Mouse (Mus musculus): Measurements from ENCODE around the gene Castor1. TPM values are rescaled to one million over a fixed set of nuclear protein-coding genes. Genes with fewer than 3 reads are reported as not detected.

Castor1 gene
- total and polyA plus RNA-seq, 3 experiments, result 4.7 to 23.7 (median 13.0) TPM

GRCm38 (mm10) chr11:4229841-4230240 lies 11.8 kb downstream of the Castor1 start:
- Histone ChIP-seq H3K9ac (ENCODE audit: insufficient read depth, low read depth) (no peak overlapping the region), H3K27me3 (replicated peaks) (no peaks in the 10 kb centered on the region), H3K9me3 (replicated peaks; ENCODE audit: low read length) (no peaks in the 10 kb centered on the region), H3K4me2 (ENCODE audit: insufficient read depth, low read depth, poor library complexity, severe bottlenecking) (no peak overlapping the region), H3K27ac (ENCODE audit: insufficient read depth, low read depth) (no peak overlapping the region), H3K36me3 (replicated peaks in 1 of 2; ENCODE audit: control insufficient read depth in 1 of 2, insufficient read depth in 1 of 2, low read length in 1 of 2) (peaks cover 3 to 46% of the 10 kb centered on the region in 2 experiments), H3K4me3 (replicated peaks in 1 of 3; ENCODE audit: low read depth in 2 of 3, low read length in 2 of 3, poor library complexity in 1 of 3) (no peak overlapping the region), H3K4me1 (ENCODE audit: control insufficient read depth in 1 of 2, insufficient read depth in 2 of 2) (peaks cover 3 to 23% of the 10 kb centered on the region in 2 experiments; a peak in 3 of 4 replicates), H3K79me2 (replicated peaks; ENCODE audit: control insufficient read depth, extremely low read depth, insufficient read depth, poor library complexity, severe bottlenecking) (no peaks in the 10 kb centered on the region)
- dilution Hi-C loops (cut with MboI; ENCODE audit: extremely low pct_ligation_motif_present, extremely low pct_unique_long_range_greater_than_20kb, low sequenced_read_pairs), result no loop called here
- TF ChIP-seq CHD2 (IDR thresholded peaks at IDR 0.05; ENCODE audit: low read length) (no peak), ZC3H11A (IDR thresholded peaks at IDR 0.05; ENCODE audit: low read depth, low read length) (no peak), MAZ (IDR thresholded peaks at IDR 0.05; ENCODE audit: low read depth, low read length) (no peak), ETS1 (conservative IDR thresholded peaks at IDR 0.05; ENCODE audit: low read depth, low read length) (no peak), CHD1 (IDR thresholded peaks at IDR 0.05; ENCODE audit: low read depth, low read length) (no peak), SMC3 (IDR thresholded peaks at IDR 0.05; ENCODE audit: low read depth, low read length) (no peak), ZKSCAN1 (IDR thresholded peaks at IDR 0.05; ENCODE audit: borderline replicate concordance, low read depth, low read length) (no peak), JUN (IDR thresholded peaks at IDR 0.05; ENCODE audit: insufficient read depth, low read depth, low read length) (no peak)
- DNase-seq (ENCODE audit: extremely low read depth), result no peak
- in situ Hi-C loops (cut with MboI; ENCODE audit: low pct_ligation_motif_present, low pct_unique_long_range_greater_than_20kb, low sequenced_read_pairs), result no loop called here

GRCm38 (mm10) chr11:4231435-4231834 lies 13.4 kb downstream of the Castor1 start:
- dilution Hi-C loops (cut with MboI; ENCODE audit: extremely low pct_ligation_motif_present, extremely low pct_unique_long_range_greater_than_20kb, low sequenced_read_pairs), result no loop called here
- Histone ChIP-seq H3K79me2 (replicated peaks; ENCODE audit: control insufficient read depth, extremely low read depth, insufficient read depth, poor library complexity, severe bottlenecking) (no peaks in the 10 kb centered on the region), H3K27ac (ENCODE audit: insufficient read depth, low read depth) (no peak overlapping the region), H3K27me3 (replicated peaks) (no peaks in the 10 kb centered on the region), H3K4me2 (ENCODE audit: insufficient read depth, low read depth, poor library complexity, severe bottlenecking) (no peak overlapping the region), H3K4me1 (ENCODE audit: control insufficient read depth in 1 of 2, insufficient read depth in 2 of 2) (peaks cover 9 to 27% of the 10 kb centered on the region in 2 experiments), H3K36me3 (replicated peaks in 1 of 2; ENCODE audit: control insufficient read depth in 1 of 2, insufficient read depth in 1 of 2, low read length in 1 of 2) (peaks cover 3 to 46% of the 10 kb centered on the region in 2 experiments), H3K4me3 (replicated peaks in 1 of 3; ENCODE audit: low read depth in 2 of 3, low read length in 2 of 3, poor library complexity in 1 of 3) (no peak overlapping the region), H3K9ac (ENCODE audit: insufficient read depth, low read depth) (no peak overlapping the region), H3K9me3 (replicated peaks; ENCODE audit: low read length) (no peaks in the 10 kb centered on the region)
- TF ChIP-seq CHD2 (IDR thresholded peaks at IDR 0.05; ENCODE audit: low read length) (no peak), MEF2A (IDR thresholded peaks at IDR 0.05; ENCODE audit: borderline replicate concordance, low read depth, low read length) (no peak)
- no peak for DNase-seq (ENCODE audit: extremely low read depth)
- in situ Hi-C loops (cut with MboI; ENCODE audit: low pct_ligation_motif_present, low pct_unique_long_range_greater_than_20kb, low sequenced_read_pairs), result no loop called here

- Histone ChIP-seq H3K79me2 (replicated peaks; ENCODE audit: control insufficient read depth, extremely low read depth, insufficient read depth, poor library complexity, severe bottlenecking) (peaks cover 11% of the 10 kb centered on the region; the same call in 1 of the 2 replicates), H3K4me3 (replicated peaks in 1 of 3; ENCODE audit: low read depth in 2 of 3, low read length in 2 of 3, poor library complexity in 1 of 3) (no peak overlapping the region), H3K9me3 (replicated peaks; ENCODE audit: low read length) (no peaks in the 10 kb centered on the region), H3K4me2 (ENCODE audit: insufficient read depth, low read depth, poor library complexity, severe bottlenecking) (no peak overlapping the region), H3K27me3 (replicated peaks) (no peaks in the 10 kb centered on the region), H3K27ac (ENCODE audit: insufficient read depth, low read depth) (no peak overlapping the region), H3K36me3 (replicated peaks in 1 of 2; ENCODE audit: control insufficient read depth in 1 of 2, insufficient read depth in 1 of 2, low read length in 1 of 2) (peaks cover 3 to 46% of the 10 kb centered on the region in 2 experiments), H3K4me1 (ENCODE audit: control insufficient read depth in 1 of 2, insufficient read depth in 2 of 2) (peaks cover 9 to 27% of the 10 kb centered on the region in 2 experiments), H3K9ac (ENCODE audit: insufficient read depth, low read depth) (no peak overlapping the region)
- DNase-seq (ENCODE audit: extremely low read depth), result no peak
- dilution Hi-C loops (cut with MboI; ENCODE audit: extremely low pct_ligation_motif_present, extremely low pct_unique_long_range_greater_than_20kb, low sequenced_read_pairs), result no loop called here
- in situ Hi-C loops (cut with MboI; ENCODE audit: low pct_ligation_motif_present, low pct_unique_long_range_greater_than_20kb, low sequenced_read_pairs), result no loop called here
- TF ChIP-seq POLR2A (IDR thresholded peaks at IDR 0.05; ENCODE audit: low read depth, low read length), result no peak
- TF ChIP-seq ETS1 (conservative IDR thresholded peaks at IDR 0.05; ENCODE audit: low read depth, low read length), result peak; percentile 19; the same call in 1 of the 2 replicates
Measured at GRCm38 (mm10) chr11:4232644-4233043, 14.6 kb downstream of the Castor1 start.
